ENCODE assay signal across 7 mouse cellular contexts in the genomic region with DNA sequence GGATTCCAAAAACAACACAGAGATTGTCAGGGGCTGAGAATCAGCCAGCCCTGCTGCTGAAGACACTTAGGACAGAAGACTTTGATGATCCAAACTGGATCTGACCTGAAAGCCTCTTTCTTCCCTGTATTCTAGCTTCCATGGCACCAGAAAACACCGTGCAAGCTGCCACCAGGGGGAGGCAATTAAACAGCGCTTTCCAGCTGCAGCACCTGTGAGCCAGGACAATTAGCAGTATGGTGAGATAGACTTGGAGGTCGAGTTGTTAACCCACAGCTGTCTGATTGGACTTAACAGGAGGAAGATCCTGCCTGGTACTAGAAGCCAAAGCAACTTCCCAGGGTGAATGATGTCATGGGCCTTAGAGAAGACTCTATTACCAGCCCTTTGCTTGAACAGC. TPM values are rescaled to one million over a fixed set of nuclear protein-coding genes. Genes with fewer than 3 reads are reported as not detected.
DNase-seq lines count a peak whose midpoint lies in the region; ATAC-seq and TF ChIP-seq lines count a peak whose summit lies in the region.

No protein-coding gene starts in this region.

- no peak for TF ChIP-seq EP300 in liver, postnatal 0 days (IDR thresholded peaks at IDR 0.05; ENCODE audit: low read depth)

- no peaks in the 10 kb centered on the region for H3K9me3 ChIP-seq in liver, embryonic 11.5 days (ENCODE audit: control insufficient read depth, low read length)
- 0 out of 2 replicates have a peak, but pooled peaks cover 2% of the 10 kb centered on the region for H3K9me3 ChIP-seq in liver, postnatal 0 days (ENCODE audit: low read length)

- TF ChIP-seq CTCF in liver, postnatal 0 days (IDR thresholded peaks at IDR 0.05; ENCODE audit: low read depth), result peak; percentile 74

- 8% methylated on average over 3 of the region's 3 CpGs for WGBS in liver, embryonic 11.5 days
- 14% methylated on average over 3 of the region's 3 CpGs for WGBS in liver, postnatal 0 days (ENCODE audit: insufficient replicate concordance)

- ATAC-seq in liver, embryonic 11.5 days (replicated peaks; ENCODE audit: low FRiP score), result no peak
- ATAC-seq in common myeloid progenitor, adult 5-6 weeks (replicated peaks; ENCODE audit: low read depth, poor library complexity, severe bottlenecking), result peak; percentile 48; the same call in 1 of the 2 replicates
- no peak for ATAC-seq in liver, postnatal 0 days

- H3K27ac ChIP-seq in liver, embryonic 11.5 days (ENCODE audit: low read depth, low read length), result no peak overlapping the region
- H3K27ac ChIP-seq in liver, postnatal 0 days (ENCODE audit: low read depth), result peak overlapping the region; percentile 16; the same call in 1 of the 2 replicates

- no peak overlapping the region for H3K4me3 ChIP-seq in liver, embryonic 11.5 days (ENCODE audit: low read depth, low read length)
- H3K4me3 ChIP-seq in liver, postnatal 0 days (ENCODE audit: low read depth, low read length), result no peak overlapping the region

- no peaks in the 10 kb centered on the region for H3K36me3 ChIP-seq in liver, embryonic 11.5 days (ENCODE audit: control insufficient read depth, insufficient read depth, low read length)
- H3K36me3 ChIP-seq in liver, postnatal 0 days (replicated peaks; ENCODE audit: insufficient read depth, low read length), result 0 out of 2 replicates have a peak, but pooled peaks cover 2% of the 10 kb centered on the region

- H3K4me1 ChIP-seq in liver, embryonic 11.5 days (replicated peaks; ENCODE audit: control insufficient read depth, insufficient read depth, low read length), result peaks cover 5% of the 10 kb centered on the region
- peaks cover 26% of the 10 kb centered on the region for H3K4me1 ChIP-seq in liver, postnatal 0 days (ENCODE audit: insufficient read depth)

- no peak overlapping the region for H3K9ac ChIP-seq in liver, embryonic 11.5 days (ENCODE audit: low read depth, low read length)
- H3K9ac ChIP-seq in liver, postnatal 0 days (replicated peaks), result no peak overlapping the region

- H3K27me3 ChIP-seq in liver, embryonic 11.5 days (replicated peaks; ENCODE audit: control insufficient read depth, insufficient read depth, low read length), result peaks cover 19% of the 10 kb centered on the region
- H3K27me3 ChIP-seq in liver, postnatal 0 days (ENCODE audit: insufficient read depth, low read length), result no peaks in the 10 kb centered on the region

- DNase-seq in liver (peak; percentile 40), MN1 (ENCODE audit: low spot score) (peak; percentile 49)
- DNase-seq in liver, embryonic 11.5 days (ENCODE audit: low spot score), result no peak
- peak; percentile 56 for DNase-seq in liver, postnatal 0 days
- DNase-seq in cerebellum, adult 18-20 months, result no peak
- DNase-seq in gastrocnemius, postnatal 25 days, result no peak

- H3K4me2 ChIP-seq in liver, embryonic 11.5 days, result no peak overlapping the region
- no peak overlapping the region for H3K4me2 ChIP-seq in liver, postnatal 0 days (ENCODE audit: low read depth, low read length)

RNA-seq across cellular contexts. Expression of gene Rab20, which starts 9.4 kb away (rescaled TPM):
- 3.2 and 4.5 TPM in 2 replicates for polyA plus RNA-seq in liver, embryonic 11.5 days (2014; fragmentation: Nextera tagmentation; extraction: Ambion mirVana)
- 1.7 TPM in 1 of 2 replicates, not detected in the other for total RNA-seq in common myeloid progenitor, adult 5-6 weeks (2017)
- 10.7 and 11.1 TPM in 2 replicates for polyA plus RNA-seq in liver, postnatal 0 days (2015; fragmentation: Nextera tagmentation; extraction: Ambion mirVana)
- total RNA-seq in gastrocnemius, postnatal 25 days (2021), result under 1 TPM; 0.51 to 0.90 TPM

RNA-seq across cellular contexts. Expression of gene Naxd, which starts 28.2 kb away (rescaled TPM):
- polyA plus RNA-seq in liver, embryonic 11.5 days (2014; fragmentation: Nextera tagmentation; extraction: Ambion mirVana), result 68.7 and 73.8 TPM in 2 replicates
- total RNA-seq in common myeloid progenitor, adult 5-6 weeks (2017), result 34.9 and 50.2 TPM in 2 replicates
- 46.7 and 47.1 TPM in 2 replicates for polyA plus RNA-seq in liver, postnatal 0 days (2015; fragmentation: Nextera tagmentation; extraction: Ambion mirVana)
- 10 to 100 TPM; 26.3 to 28.9 TPM for total RNA-seq in gastrocnemius, postnatal 25 days (2021)

Comparison
In these comparisons a context has a peak if more than half of its experiments do, and no peak if none do; other contexts are left out.
1. DNase-seq: peak in liver (single experiment), MN1 (single experiment) and liver, postnatal 0 days (single experiment); none in liver, embryonic 11.5 days (single experiment), cerebellum, adult 18-20 months (0 of 2) and gastrocnemius, postnatal 25 days (single experiment).